In the genomic region with DNA sequence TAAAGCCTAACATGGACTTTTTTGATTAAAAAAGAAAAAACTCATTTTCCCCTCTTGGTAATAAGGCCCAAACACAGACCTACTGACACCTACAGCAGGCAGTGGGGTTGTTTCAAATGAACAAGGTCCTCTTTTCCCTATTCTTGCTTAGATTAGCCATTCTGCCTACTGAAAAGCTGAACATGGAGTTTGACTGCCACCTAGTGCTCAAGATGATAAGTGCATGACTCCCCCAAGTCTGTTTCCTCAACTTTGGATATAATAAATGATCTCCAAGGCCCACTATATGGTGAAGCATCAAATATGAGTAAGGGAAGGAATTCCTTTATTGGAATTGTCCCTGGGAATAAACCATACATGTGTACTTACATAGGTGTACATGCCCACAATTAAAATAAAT, we compare ENCODE assay signal across 9 mouse cellular contexts.
DNase-seq lines count a peak whose midpoint lies in the region; ATAC-seq and TF ChIP-seq lines count a peak whose summit lies in the region.
"Had no signal": no experiment of that assay in that cellular context is flagged by ENCODE, and none has a peak within 500 bp of the region (broad histone marks: within the 10 kb centered on the region; RNA-seq: fewer than 3 reads in every experiment).

No protein-coding gene starts in this region.

- no peak for ATAC-seq in intestine, embryonic 14.5 days (replicated peaks; ENCODE audit: low FRiP score, low TSS enrichment, low read depth)
- no peak for ATAC-seq in intestine, embryonic 16.5 days
- ATAC-seq in embryonic facial prominence, embryonic 14.5 days (ENCODE audit: low read depth): no peak
- ATAC-seq in kidney, postnatal 0 days (replicated peaks; ENCODE audit: low FRiP score, low read depth): no peak

- H3K9ac ChIP-seq in intestine, embryonic 14.5 days (ENCODE audit: low read length): no peak overlapping the region
- H3K9ac ChIP-seq in intestine, embryonic 16.5 days (ENCODE audit: low read depth, low read length): no peak overlapping the region
- H3K9ac ChIP-seq in embryonic facial prominence, embryonic 14.5 days (ENCODE audit: low read depth, low read length): no peak overlapping the region
- H3K9ac ChIP-seq in kidney, postnatal 0 days (ENCODE audit: low read depth, low read length): no peak overlapping the region
- H3K9ac ChIP-seq: embryonic facial prominence, embryonic 12.5 days had no signal

- no peak overlapping the region for H3K4me2 ChIP-seq in intestine, embryonic 14.5 days (ENCODE audit: low read length)
- no peak overlapping the region for H3K4me2 ChIP-seq in intestine, embryonic 16.5 days (ENCODE audit: low read depth, low read length)
- H3K4me2 ChIP-seq in embryonic facial prominence, embryonic 14.5 days (ENCODE audit: low read depth, low read length): no peak overlapping the region
- H3K4me2 ChIP-seq in kidney, postnatal 0 days (ENCODE audit: low read length): no peak overlapping the region
- H3K4me2 ChIP-seq: embryonic facial prominence, embryonic 12.5 days had no signal

- H3K4me1 ChIP-seq in intestine, embryonic 14.5 days (replicated peaks; ENCODE audit: control insufficient read depth, insufficient read depth, low read length): no peaks in the 10 kb centered on the region
- no peaks in the 10 kb centered on the region for H3K4me1 ChIP-seq in intestine, embryonic 16.5 days (ENCODE audit: control insufficient read depth, insufficient read depth, low read length)
- H3K4me1 ChIP-seq in bone marrow, adult 2 months (ENCODE audit: control insufficient read depth, insufficient read depth, low read length): peaks cover 1% of the 10 kb centered on the region; the same call in 1 of the 2 replicates
- no peaks in the 10 kb centered on the region for H3K4me1 ChIP-seq in embryonic facial prominence, embryonic 14.5 days (ENCODE audit: control insufficient read depth, insufficient read depth, low read length)
- no peaks in the 10 kb centered on the region for H3K4me1 ChIP-seq in kidney, postnatal 0 days (replicated peaks; ENCODE audit: insufficient read depth, low read length)
- H3K4me1 ChIP-seq: embryonic facial prominence, embryonic 12.5 days had no signal

- no peak overlapping the region for H3K27ac ChIP-seq in intestine, embryonic 14.5 days (ENCODE audit: low read depth)
- no peak overlapping the region for H3K27ac ChIP-seq in intestine, embryonic 16.5 days (ENCODE audit: low read length)
- H3K27ac ChIP-seq in bone marrow, adult 2 months (ENCODE audit: control insufficient read depth, insufficient read depth, low read depth, low read length, poor library complexity): no peak overlapping the region
- no peak overlapping the region for H3K27ac ChIP-seq in embryonic facial prominence, embryonic 14.5 days (replicated peaks; ENCODE audit: low read depth, low read length)
- no peak overlapping the region for H3K27ac ChIP-seq in kidney, postnatal 0 days
- H3K27ac ChIP-seq: embryonic facial prominence, embryonic 12.5 days had no signal

- peak; percentile 74 for DNase-seq in intestine, embryonic 14.5 days (ENCODE audit: low spot score)
- DNase-seq in CD8-positive naive resting alpha-beta T cell, adult 2 months (ENCODE audit: low read depth in 2 of 2, low spot score in 2 of 2): peak; percentile 25 to 54
- peak; percentile 44 for DNase-seq in embryonic facial prominence, embryonic 14.5 days (ENCODE audit: low spot score)
- DNase-seq in kidney, postnatal 0 days (ENCODE audit: low spot score): peak; percentile 77
- peak; percentile 66 for DNase-seq in mesoderm, embryonic 11.5 days (ENCODE audit: low read depth, low spot score)
- DNase-seq in telencephalon, adult 2 months (ENCODE audit: low read depth, low spot score): peak; percentile 39

- H3K27me3 ChIP-seq in intestine, embryonic 14.5 days (replicated peaks; ENCODE audit: control insufficient read depth, insufficient read depth, low read length): no peaks in the 10 kb centered on the region
- H3K27me3 ChIP-seq in intestine, embryonic 16.5 days (replicated peaks; ENCODE audit: control insufficient read depth, insufficient read depth, low read length): no peaks in the 10 kb centered on the region
- no peaks in the 10 kb centered on the region for H3K27me3 ChIP-seq in embryonic facial prominence, embryonic 14.5 days (replicated peaks; ENCODE audit: control insufficient read depth, insufficient read depth, low read length)
- H3K27me3 ChIP-seq in kidney, postnatal 0 days (ENCODE audit: insufficient read depth, low read length): no peaks in the 10 kb centered on the region
- H3K27me3 ChIP-seq: embryonic facial prominence, embryonic 12.5 days had no signal

- TF ChIP-seq CTCF in bone marrow, adult 2 months (IDR thresholded peaks at IDR 0.05; ENCODE audit: control insufficient read depth, insufficient read depth, low read length): peak; percentile 36; the same call in 1 of the 2 replicates
- TF ChIP-seq CTCF in kidney, postnatal 0 days (IDR thresholded peaks at IDR 0.05; ENCODE audit: low read depth): peak; percentile 89

- H3K4me3 ChIP-seq in intestine, embryonic 14.5 days (ENCODE audit: low read depth, low read length): no peak overlapping the region
- no peak overlapping the region for H3K4me3 ChIP-seq in intestine, embryonic 16.5 days (ENCODE audit: low read length)
- no peak overlapping the region for H3K4me3 ChIP-seq in bone marrow, adult 2 months (replicated peaks; ENCODE audit: control insufficient read depth, low read depth, low read length)
- no peak overlapping the region for H3K4me3 ChIP-seq in embryonic facial prominence, embryonic 14.5 days (ENCODE audit: low read depth, low read length)
- no peak overlapping the region for H3K4me3 ChIP-seq in kidney, postnatal 0 days (replicated peaks; ENCODE audit: low read depth, low read length)
- H3K4me3 ChIP-seq: embryonic facial prominence, embryonic 12.5 days had no signal

- no peak for TF ChIP-seq POLR2A in bone marrow, adult 2 months (IDR thresholded peaks at IDR 0.05; ENCODE audit: borderline replicate concordance, control insufficient read depth, low read depth, low read length)

- no peaks in the 10 kb centered on the region for H3K9me3 ChIP-seq in intestine, embryonic 14.5 days (ENCODE audit: control insufficient read depth, low read length)
- H3K9me3 ChIP-seq in intestine, embryonic 16.5 days (ENCODE audit: control insufficient read depth, low read length): no peaks in the 10 kb centered on the region
- no peaks in the 10 kb centered on the region for H3K9me3 ChIP-seq in embryonic facial prominence, embryonic 14.5 days (ENCODE audit: control insufficient read depth, low read length)
- H3K9me3 ChIP-seq in kidney, postnatal 0 days (replicated peaks; ENCODE audit: low read length): no peaks in the 10 kb centered on the region
- H3K9me3 ChIP-seq: embryonic facial prominence, embryonic 12.5 days had no signal

- peaks cover 42% of the 10 kb centered on the region for H3K36me3 ChIP-seq in intestine, embryonic 14.5 days (ENCODE audit: control insufficient read depth, insufficient read depth, low read length)
- H3K36me3 ChIP-seq in intestine, embryonic 16.5 days (ENCODE audit: control insufficient read depth, insufficient read depth, low read length): no peaks in the 10 kb centered on the region
- peaks cover 38% of the 10 kb centered on the region for H3K36me3 ChIP-seq in embryonic facial prominence, embryonic 14.5 days (ENCODE audit: control insufficient read depth, insufficient read depth, low read length)
- peaks cover 23% of the 10 kb centered on the region; the same call in 1 of the 2 replicates for H3K36me3 ChIP-seq in kidney, postnatal 0 days (ENCODE audit: insufficient read depth, low read length)
